Mouse (Mus musculus) left cerebral cortex, adult 18-20 months (tissue): ENCODE measurements around the gene Leap2. TPM values are rescaled to one million over a fixed set of nuclear protein-coding genes. Genes with fewer than 3 reads are reported as not detected.
"Not testable (repeated sequence)": the region's sequence is repeated elsewhere in the genome, so short reads cannot be mapped to it uniquely, and the experiment has no call there.

ENCODE experiments used
- DNase-seq, 2 experiments: peaks; one replicate each; pipeline ENCODE4 v3.0.0; 2021 to 2022; ENCODE audit warnings: low spot score in 2 of 2, mixed read lengths in 1 of 2
- total RNA-seq, 2 experiments: library from RNA; stranded (reverse); gene quantifications; 2 replicates each; pipeline ENCODE4 v1.2.3; 2021

Gene Leap2
- total RNA-seq, 2 experiments from 2014 or later, result not detected

- DNase-seq, result no peak
Measured at GRCm38 (mm10) chr11:53443861-53444260, 20.9 kb upstream of the Leap2 start.

- no peak for DNase-seq
Measured at GRCm38 (mm10) chr11:53441921-53442320, 19.0 kb upstream of the Leap2 start.

GRCm38 (mm10) chr11:53436338-53436737, 13.4 kb upstream of the Leap2 start:
- DNase-seq, result no peak

- DNase-seq, result no peak
Measured at GRCm38 (mm10) chr11:53435504-53435903, 12.5 kb upstream of the Leap2 start.

- no peak for DNase-seq
Measured at GRCm38 (mm10) chr11:53433057-53433456, 10.1 kb upstream of the Leap2 start.

- DNase-seq, result no peak
Measured at GRCm38 (mm10) chr11:53431347-53432056, 8.5 kb upstream of the Leap2 start.

- peak; percentile 98 to 99 for DNase-seq
Measured at GRCm38 (mm10) chr11:53430670-53431346, 7.8 kb upstream of the Leap2 start, which contains the start of the genes Uqcrq and Gdf9. TSS of gene Uqcrq (minus strand) at chr11:53430831. TSS of gene Gdf9 (plus strand) at chr11:53431023.

GRCm38 (mm10) chr11:53430300-53430669, 7.3 kb upstream of the Leap2 start:
- no peak for DNase-seq

GRCm38 (mm10) chr11:53429182-53429581, 6.2 kb upstream of the Leap2 start:
- no peak for DNase-seq

- DNase-seq, result no peak
Measured at GRCm38 (mm10) chr11:53428716-53429057, 5.7 kb upstream of the Leap2 start.

- no peak for DNase-seq
Measured at GRCm38 (mm10) chr11:53427993-53428715, 5.2 kb upstream of the Leap2 start.

- DNase-seq, result not testable (repeated sequence)
Measured at GRCm38 (mm10) chr11:53426914-53427313, 3.9 kb upstream of the Leap2 start.

GRCm38 (mm10) chr11:53425711-53426255, 2.8 kb upstream of the Leap2 start:
- DNase-seq, result no peak

- DNase-seq, result no peak
Measured at GRCm38 (mm10) chr11:53425251-53425650, 2.3 kb upstream of the Leap2 start.

- no peak for DNase-seq
Measured at GRCm38 (mm10) chr11:53424826-53425225, 1.9 kb upstream of the Leap2 start.

GRCm38 (mm10) chr11:53418048-53418447, 4.9 kb downstream of the Leap2 start:
- DNase-seq, result no peak

GRCm38 (mm10) chr11:53413871-53414270, 9.1 kb downstream of the Leap2 start:
- DNase-seq, result no peak

GRCm38 (mm10) chr11:53411738-53412137, 11.2 kb downstream of the Leap2 start:
- no peak for DNase-seq

GRCm38 (mm10) chr11:53403638-53404037, 19.3 kb downstream of the Leap2 start:
- no peak for DNase-seq

GRCm38 (mm10) chr11:53393856-53394255, 29.1 kb downstream of the Leap2 start:
- no peak for DNase-seq

GRCm38 (mm10) chr11:53383758-53384428, 39.1 kb downstream of the Leap2 start:
- DNase-seq, result no peak
